Mouse (Mus musculus) CH12.LX (cell line): ENCODE measurements around the gene Ufl1. TPM values are rescaled to one million over a fixed set of nuclear protein-coding genes. Genes with fewer than 3 reads are reported as not detected.

Experiments used
- DNase-seq: peaks from one replicate; pipeline ENCODE4 v3.0.0-alpha.2; 2013; ENCODE audit errors: extremely low read depth
- H3K27ac ChIP-seq: 2 replicates; pipeline ENCODE4 v1.5.1; 2012; ENCODE audit warnings: low read depth, mild to moderate bottlenecking, control low read depth, moderate library complexity; ENCODE audit not compliant: insufficient read depth
- H3K27me3 ChIP-seq: replicated peaks from 2 replicates; pipeline ENCODE3; 2012; ENCODE audit warnings: inconsistent platforms
- H3K36me3 ChIP-seq, 2 experiments: replicated peaks in 1 of 2; 2 replicates each; pipeline versions ENCODE3 to v1.6.1; 2012; ENCODE audit warnings: inconsistent platforms in 1 of 2, low read length in 1 of 2, mild to moderate bottlenecking in 1 of 2, mixed read lengths in 1 of 2, moderate library complexity in 1 of 2; ENCODE audit not compliant: control insufficient read depth in 1 of 2, insufficient read depth in 1 of 2
- H3K4me1 ChIP-seq, 2 experiments: 2 replicates each; pipeline ENCODE4 v1.6.1; 2012; ENCODE audit warnings: inconsistent platforms in 1 of 2, moderate library complexity in 1 of 2; ENCODE audit not compliant: insufficient read depth in 2 of 2, control insufficient read depth in 1 of 2
- H3K4me2 ChIP-seq: 2 replicates; pipeline ENCODE4 v1.6.1; 2012; ENCODE audit warnings: low read depth, mild to moderate bottlenecking, control low read depth; ENCODE audit not compliant: poor library complexity, insufficient read depth, severe bottlenecking
- H3K4me3 ChIP-seq, 3 experiments: fragments of 150-350 bp in 1 of 3; sonication (generic) in 1 of 3; replicated peaks in 1 of 3; 2 replicates each; pipeline versions ENCODE3 to v1.5.1; 2011 to 2012; ENCODE audit warnings: low read depth in 2 of 3, low read length in 2 of 3, mild to moderate bottlenecking in 2 of 3, moderate library complexity in 2 of 3, control low read depth in 1 of 3, improper control_type of control experiment in 1 of 3, inconsistent platforms in 1 of 3, mixed read lengths in 1 of 3; ENCODE audit not compliant: poor library complexity in 1 of 3
- H3K79me2 ChIP-seq: replicated peaks from 2 replicates; pipeline ENCODE4 v1.6.1; 2012; ENCODE audit warnings: mild to moderate bottlenecking, moderate library complexity; ENCODE audit not compliant: control insufficient read depth, poor library complexity, insufficient read depth, severe bottlenecking; ENCODE audit errors: extremely low read depth
- H3K9ac ChIP-seq: 2 replicates; pipeline ENCODE4 v1.6.1; 2012; ENCODE audit warnings: low read depth, mild to moderate bottlenecking, control low read depth, moderate library complexity; ENCODE audit not compliant: insufficient read depth
- H3K9me3 ChIP-seq: replicated peaks from 2 replicates; pipeline ENCODE3; 2012; ENCODE audit warnings: low read length, inconsistent platforms, mixed read lengths
- BHLHE40 ChIP-seq: IDR thresholded peaks from 2 replicates; pipeline ENCODE4 v1.6.1; 2011; ENCODE audit warnings: mild to moderate bottlenecking, low read depth, low read length, improper control_type of control experiment
- CHD1 ChIP-seq: IDR thresholded peaks from 2 replicates; pipeline ENCODE4 v1.6.1; 2012; ENCODE audit warnings: low read depth, low read length, improper control_type of control experiment, inconsistent platforms
- CHD2 ChIP-seq: IDR thresholded peaks from 2 replicates; pipeline ENCODE4 v1.6.1; 2011; ENCODE audit warnings: low read length, improper control_type of control experiment
- CTCF ChIP-seq, 2 experiments: IDR thresholded peaks in 1 of 2; conservative IDR thresholded peaks in 1 of 2; 2 replicates each; pipeline ENCODE4 v1.5.1; 2011 to 2012; ENCODE audit warnings: low read depth in 2 of 2, low read length in 2 of 2, improper control_type of control experiment in 1 of 2, inconsistent platforms in 1 of 2, mild to moderate bottlenecking in 1 of 2, moderate library complexity in 1 of 2
- E2F4 ChIP-seq: IDR thresholded peaks from 2 replicates; pipeline ENCODE4 v1.6.1; 2011; ENCODE audit warnings: low read depth, low read length, improper control_type of control experiment; ENCODE audit not compliant: insufficient replicate concordance
- ELF1 ChIP-seq: IDR thresholded peaks from 2 replicates; pipeline ENCODE4 v1.6.1; 2014; ENCODE audit warnings: low read depth, mild to moderate bottlenecking, inconsistent platforms, low read length, improper control_type of control experiment
- EP300 ChIP-seq: IDR thresholded peaks from 2 replicates; pipeline ENCODE4 v1.6.1; 2011; ENCODE audit warnings: low read length, improper control_type of control experiment
- ETS1 ChIP-seq: conservative IDR thresholded peaks from 2 replicates; pipeline ENCODE4 v1.6.1; 2012; ENCODE audit warnings: low read depth, mild to moderate bottlenecking, inconsistent platforms, low read length, improper control_type of control experiment, moderate library complexity
- GABPA ChIP-seq: IDR thresholded peaks from 2 replicates; pipeline ENCODE4 v1.6.1; 2012; ENCODE audit warnings: low read depth, low read length, improper control_type of control experiment, inconsistent platforms; ENCODE audit not compliant: insufficient replicate concordance
- HCFC1 ChIP-seq: IDR thresholded peaks from 2 replicates; pipeline ENCODE4 v1.6.1; 2012; ENCODE audit warnings: low read depth, mild to moderate bottlenecking, inconsistent platforms, low read length, improper control_type of control experiment
- IRF4 ChIP-seq: IDR thresholded peaks from 2 replicates; pipeline ENCODE4 v1.6.1; 2014; ENCODE audit warnings: low read depth, mild to moderate bottlenecking, inconsistent platforms, low read length, improper control_type of control experiment
- JUN ChIP-seq: IDR thresholded peaks from 2 replicates; pipeline ENCODE4 v1.6.1; 2011; ENCODE audit warnings: low read depth, mild to moderate bottlenecking, low read length, improper control_type of control experiment, moderate library complexity; ENCODE audit not compliant: insufficient read depth
- JUND ChIP-seq: conservative IDR thresholded peaks from 2 replicates; pipeline ENCODE4 v1.6.1; 2011; ENCODE audit warnings: low read depth, low read length, improper control_type of control experiment
- KAT2A ChIP-seq: IDR thresholded peaks from 2 replicates; pipeline ENCODE4 v1.6.1; 2012; ENCODE audit warnings: low read length, improper control_type of control experiment, inconsistent platforms; ENCODE audit not compliant: insufficient replicate concordance
- MAFK ChIP-seq: IDR thresholded peaks from 2 replicates; pipeline ENCODE4 v1.6.1; 2011; ENCODE audit warnings: low read length, improper control_type of control experiment; ENCODE audit not compliant: insufficient replicate concordance
- MAX ChIP-seq: IDR thresholded peaks from 2 replicates; pipeline ENCODE4 v1.6.1; 2011; ENCODE audit warnings: low read length, improper control_type of control experiment
- MAZ ChIP-seq: IDR thresholded peaks from 2 replicates; pipeline ENCODE4 v1.6.1; 2012; ENCODE audit warnings: low read depth, mild to moderate bottlenecking, inconsistent platforms, low read length, improper control_type of control experiment, moderate library complexity
- MEF2A ChIP-seq: IDR thresholded peaks from 2 replicates; pipeline ENCODE4 v1.6.1; 2014; ENCODE audit warnings: low read depth, mild to moderate bottlenecking, inconsistent platforms, low read length, improper control_type of control experiment, borderline replicate concordance
- MXI1 ChIP-seq: IDR thresholded peaks from 2 replicates; pipeline ENCODE4 v1.6.1; 2011; ENCODE audit warnings: mild to moderate bottlenecking, low read depth, low read length, improper control_type of control experiment
- MYC ChIP-seq: IDR thresholded peaks from 2 replicates; pipeline ENCODE4 v1.6.1; 2011; ENCODE audit warnings: low read depth, mild to moderate bottlenecking, improper control_type of control experiment, low read length
- NELFE ChIP-seq: IDR thresholded peaks from 2 replicates; pipeline ENCODE4 v1.6.1; 2011; ENCODE audit warnings: low read depth, low read length, improper control_type of control experiment
- NRF1 ChIP-seq: IDR thresholded peaks from 2 replicates; pipeline ENCODE4 v1.6.1; 2014; ENCODE audit warnings: low read depth, mild to moderate bottlenecking, inconsistent platforms, low read length, improper control_type of control experiment, moderate library complexity
- PAX5 ChIP-seq: IDR thresholded peaks from 2 replicates; pipeline ENCODE4 v1.6.1; 2012; ENCODE audit warnings: low read length, inconsistent platforms, mixed read lengths
- POLR2A ChIP-seq: IDR thresholded peaks from 2 replicates; pipeline ENCODE4 v1.6.1; 2011; ENCODE audit warnings: low read depth, mild to moderate bottlenecking, improper control_type of control experiment, low read length
- POLR2AphosphoS2 ChIP-seq: IDR thresholded peaks from 2 replicates; pipeline ENCODE4 v1.6.1; 2011; ENCODE audit warnings: low read depth, low read length, improper control_type of control experiment
- RAD21 ChIP-seq: IDR thresholded peaks from 2 replicates; pipeline ENCODE4 v1.6.1; 2011; ENCODE audit warnings: low read depth, mild to moderate bottlenecking, low read length, improper control_type of control experiment, moderate library complexity
- RCOR1 ChIP-seq: conservative IDR thresholded peaks from 2 replicates; pipeline ENCODE4 v1.6.1; 2012; ENCODE audit warnings: low read depth, mild to moderate bottlenecking, inconsistent platforms, low read length, improper control_type of control experiment
- SIN3A ChIP-seq: IDR thresholded peaks from 2 replicates; pipeline ENCODE4 v1.6.1; 2012; ENCODE audit warnings: low read length, improper control_type of control experiment, inconsistent platforms
- SMC3 ChIP-seq: IDR thresholded peaks from 2 replicates; pipeline ENCODE4 v1.6.1; 2011; ENCODE audit warnings: low read depth, low read length, improper control_type of control experiment
- TBP ChIP-seq: conservative IDR thresholded peaks from 2 replicates; pipeline ENCODE4 v1.6.1; 2011; ENCODE audit warnings: low read depth, low read length, improper control_type of control experiment
- TCF12 ChIP-seq: IDR thresholded peaks from 2 replicates; pipeline ENCODE4 v1.6.1; 2014; ENCODE audit warnings: low read depth, mild to moderate bottlenecking, inconsistent platforms, low read length, improper control_type of control experiment
- UBTF ChIP-seq: IDR thresholded peaks from 2 replicates; pipeline ENCODE4 v1.6.1; 2012; ENCODE audit warnings: low read depth, mild to moderate bottlenecking, inconsistent platforms, low read length, improper control_type of control experiment, moderate library complexity
- USF1 ChIP-seq: IDR thresholded peaks from 2 replicates; pipeline ENCODE4 v1.6.1; 2014; ENCODE audit warnings: low read depth, mild to moderate bottlenecking, inconsistent platforms, low read length, improper control_type of control experiment
- USF2 ChIP-seq: conservative IDR thresholded peaks from 2 replicates; pipeline ENCODE4 v1.6.1; 2011; ENCODE audit warnings: low read depth, low read length, improper control_type of control experiment
- ZC3H11A ChIP-seq: IDR thresholded peaks from 2 replicates; pipeline ENCODE4 v1.6.1; 2012; ENCODE audit warnings: low read depth, mild to moderate bottlenecking, inconsistent platforms, low read length, improper control_type of control experiment
- ZKSCAN1 ChIP-seq: IDR thresholded peaks from 2 replicates; pipeline ENCODE4 v1.6.1; 2012; ENCODE audit warnings: low read depth, inconsistent platforms, low read length, improper control_type of control experiment, borderline replicate concordance
- ZMIZ1 ChIP-seq: IDR thresholded peaks from 2 replicates; pipeline ENCODE4 v1.6.1; 2012; ENCODE audit warnings: low read depth, mild to moderate bottlenecking, inconsistent platforms, low read length, improper control_type of control experiment
- ZNF384 ChIP-seq: IDR thresholded peaks from 2 replicates; pipeline ENCODE4 v1.6.1; 2012; ENCODE audit warnings: low read depth, low read length, improper control_type of control experiment, inconsistent platforms
- dilution Hi-C: fragments of 300-500 bp; cut with MboI; formaldehyde crosslinking; loops from 2 replicates; pipeline ENCODE4 v1.14.3; 2020; ENCODE audit warnings: low sequenced_read_pairs; ENCODE audit not compliant: extremely low pct_unique_long_range_greater_than_20kb, extremely low pct_ligation_motif_present
- in situ Hi-C: fragments of 300-500 bp; cut with MboI; formaldehyde crosslinking; loops from 3 replicates; pipeline ENCODE4 v1.14.3; 2019; ENCODE audit warnings: low sequenced_read_pairs, low pct_ligation_motif_present, low pct_unique_long_range_greater_than_20kb, mixed read lengths
- polyA plus RNA-seq: library from polyadenylated mRNA; unstranded; fragments of >175 nt; gene quantifications from 2 replicates; pipeline ENCODE4 v1.2.1, GENCODE M21; 2012; ENCODE audit warnings: low read depth; ENCODE audit not compliant: insufficient read length
- total RNA-seq, 2 experiments: library from RNA; depleted of rRNA; stranded (reverse); fragments of 300-350 nt in 1 of 2; fragments of >200 nt in 1 of 2; gene quantifications; 2 replicates each; pipeline ENCODE4 v1.2.3; 2012 to 2014

Ufl1 gene
- 16.8 and 18.1 TPM in 2 replicates for total RNA-seq (2012; rRNA removed)
- total RNA-seq (2014; rRNA removed), result 21.8 and 22.7 TPM in 2 replicates
- polyA plus RNA-seq, result 27.9 and 29.6 TPM in 2 replicates

GRCm38 (mm10) chr4:25281671-25282038, at the start of gene Ufl1:
Gene Ufl1, minus strand, starts transcription at chr4:25281821.
- peak within 1 kb of the TSS; percentile 94 for H3K9ac ChIP-seq
- peaks cover 6% of the 10 kb centered on the region; the same call in 1 of the 2 replicates for H3K79me2 ChIP-seq
- H3K27ac ChIP-seq, result peak within 1 kb of the TSS; percentile 79
- in situ Hi-C loops, result no loop called here
- H3K27me3 ChIP-seq, result no peaks in the 10 kb centered on the region
- TF ChIP-seq CTCF (conservative IDR thresholded peaks at IDR 0.05 in 1 of 2, IDR thresholded peaks at IDR 0.05 in 1 of 2; ENCODE audit: low read depth in 2 of 2, low read length in 2 of 2), result no peak
- TF ChIP-seq E2F4, result no peak
- TF ChIP-seq IRF4, result peak; percentile 65
- TF ChIP-seq USF1, result no peak
- peak; percentile 90 for TF ChIP-seq NELFE
- no peak for TF ChIP-seq UBTF
- peak; percentile 87 for TF ChIP-seq HCFC1
- TF ChIP-seq ZMIZ1, result peak; percentile 76
- TF ChIP-seq CHD1, result no peak
- no peak for TF ChIP-seq ZC3H11A
- peak; percentile 22; the same call in 1 of the 2 replicates for TF ChIP-seq EP300
- TF ChIP-seq TCF12, result peak; percentile 87
- peak; percentile 57 for TF ChIP-seq BHLHE40
- no peak for TF ChIP-seq ZKSCAN1
- TF ChIP-seq MAX, result no peak
- TF ChIP-seq TBP, result peak; percentile 87
- TF ChIP-seq SMC3, result no peak
- TF ChIP-seq ELF1, result peak; percentile 88
- 0 out of 2 replicates have a peak, but pooled peaks have one; percentile 42 for TF ChIP-seq MAZ
- TF ChIP-seq ETS1, result peak; percentile 49
- no peak for TF ChIP-seq RAD21
- TF ChIP-seq PAX5, result no peak
- TF ChIP-seq MYC, result peak; percentile 71; the same call in 1 of the 2 replicates
- peak; percentile 97 for TF ChIP-seq MAFK
- TF ChIP-seq GABPA, result peak; percentile 16; the same call in 1 of the 2 replicates
- no peak; the same call in 1 of the 2 replicates for TF ChIP-seq MXI1
- peak; percentile 48; the same call in 1 of the 2 replicates for TF ChIP-seq NRF1
- peak; percentile 57 for TF ChIP-seq SIN3A
- TF ChIP-seq POLR2A, result peak; percentile 91
- TF ChIP-seq POLR2AphosphoS2, result no peak
- TF ChIP-seq KAT2A, result 0 out of 2 replicates have a peak, but pooled peaks have one; percentile 67
- TF ChIP-seq CHD2, result 0 out of 2 replicates have a peak, but pooled peaks have one; percentile 23
- TF ChIP-seq ZNF384, result no peak; the same call in 1 of the 2 replicates
- TF ChIP-seq RCOR1, result no peak
- no peak for TF ChIP-seq USF2
- TF ChIP-seq JUN, result no peak
- peak; percentile 11; the same call in 1 of the 2 replicates for TF ChIP-seq JUND
- peak; percentile 72; the same call in 1 of the 2 replicates for TF ChIP-seq MEF2A
- H3K4me2 ChIP-seq, result peak within 1 kb of the TSS; percentile 92
- dilution Hi-C loops, result no loop called here
- DNase-seq, result peak; percentile 93
- H3K9me3 ChIP-seq, result peaks cover 2% of the 10 kb centered on the region
- peaks cover 3 to 10% of the 10 kb centered on the region in 2 experiments; a peak in 3 of 4 replicates for H3K4me1 ChIP-seq
- H3K4me3 ChIP-seq, result peak within 1 kb of the TSS; percentile 77 to 96 (median 93)
- peaks cover 16 to 27% of the 10 kb centered on the region in 2 experiments for H3K36me3 ChIP-seq
